Mouse (Mus musculus): ENCODE measurements around the gene Mapk14. TPM values are rescaled to one million over a fixed set of nuclear protein-coding genes. Genes with fewer than 3 reads are reported as not detected.

The Mapk14 gene
- 31.1 and 53.4 TPM in 2 replicates for polyA plus RNA-seq (2012; ENCODE audit: low replicate concordance)

GRCm38 (mm10) chr17:28690776-28691686, at the start of gene Mapk14:
Gene Mapk14 (plus strand): TSS chr17:28691329.

GRCm38 (mm10) chr17:28689586-28690283, 1.4 kb upstream of the Mapk14 start, which contains the start of gene Slc26a8:
Gene Slc26a8 (minus strand): TSS chr17:28690233.

GRCm38 (mm10) chr17:28725783-28726182, 34.7 kb downstream of the Mapk14 start, which contains the start of gene AC170998.1:
Gene AC170998.1 (plus strand): TSS chr17:28726083.

GRCm38 (mm10) chr17:28769121-28769874, 78.2 kb downstream of the Mapk14 start, which contains the start of gene Mapk13:
Gene Mapk13 (plus strand): TSS chr17:28769297.

Other genes starting within 250 kb of the Mapk14 start
- gene Fkbp5, start 173.8 kb upstream of the Mapk14 start, polyA plus RNA-seq (2012; ENCODE audit: low replicate concordance) = 9.1 and 13.1 TPM in 2 replicates
- not detected in 2 replicates for gene Armc12, start 160.5 kb upstream of the Mapk14 start, polyA plus RNA-seq (2012; ENCODE audit: low replicate concordance)
- gene Clpsl2, start 141.9 kb upstream of the Mapk14 start, polyA plus RNA-seq (2012; ENCODE audit: low replicate concordance) = not detected in 2 replicates
- not detected in 2 replicates for gene Clps, start 130.6 kb upstream of the Mapk14 start, polyA plus RNA-seq (2012; ENCODE audit: low replicate concordance)
- gene Lhfpl5, start 115.7 kb upstream of the Mapk14 start, polyA plus RNA-seq (2012; ENCODE audit: low replicate concordance) = not detected in 2 replicates
- gene Srpk1, start 68.6 kb upstream of the Mapk14 start, polyA plus RNA-seq (2012; ENCODE audit: low replicate concordance) = 10.3 and 68.6 TPM in 2 replicates
- gene Slc26a8, start 1.1 kb upstream of the Mapk14 start, polyA plus RNA-seq (2012; ENCODE audit: low replicate concordance) = 0.32 and 1.3 TPM in 2 replicates
- gene AC170998.1, start 34.8 kb downstream of the Mapk14 start, polyA plus RNA-seq (2012; ENCODE audit: low replicate concordance) = not detected in 2 replicates
- gene Mapk13, start 78.0 kb downstream of the Mapk14 start, polyA plus RNA-seq (2012; ENCODE audit: low replicate concordance) = 0.45 TPM in 1 of 2 replicates, not detected in the other
- 90.8 and 145 TPM in 2 replicates for gene Brpf3, start 109.8 kb downstream of the Mapk14 start, polyA plus RNA-seq (2012; ENCODE audit: low replicate concordance)
- gene Pnpla1, start 167.1 kb downstream of the Mapk14 start, polyA plus RNA-seq (2012; ENCODE audit: low replicate concordance) = not detected in 2 replicates
- gene 4930539E08Rik, start 224.0 kb downstream of the Mapk14 start, polyA plus RNA-seq (2012; ENCODE audit: low replicate concordance) = 0.10 and 0.14 TPM in 2 replicates

All from leukemia stem cell, adult 10-12 weeks (primary cell).